Mouse (Mus musculus): ENCODE measurements around the gene Ccdc63. TPM values are rescaled to one million over a fixed set of nuclear protein-coding genes. Genes with fewer than 3 reads are reported as not detected.

Gene Ccdc63
- polyA plus RNA-seq, 1 experiment from 2014 or later: not detected

- 26% methylated on average over 26 of the region's 26 CpGs for WGBS
- H3K27me3 ChIP-seq (replicated peaks; ENCODE audit: low read depth, poor library complexity, severe bottlenecking): peaks cover 32% of the 10 kb centered on the region
- H3K4me3 ChIP-seq: peak overlapping the region; percentile 59
- no peak for DNase-seq (ENCODE audit: low spot score)
- H3K27ac ChIP-seq (replicated peaks): no peak overlapping the region
- H3K4me1 ChIP-seq: peaks cover 29% of the 10 kb centered on the region
- H3K9me3 ChIP-seq: no peaks in the 10 kb centered on the region
- no peaks in the 10 kb centered on the region for H3K36me3 ChIP-seq (replicated peaks)
Observed at GRCm38 (mm10) chr5:122132167-122133049, 8.2 kb downstream of the Ccdc63 start.

GRCm38 (mm10) chr5:122131076-122132051, 9.3 kb downstream of the Ccdc63 start:
- Histone ChIP-seq H3K36me3 (replicated peaks) (no peaks in the 10 kb centered on the region), H3K9me3 (no peaks in the 10 kb centered on the region), H3K4me3 (peak overlapping the region; percentile 59), H3K27me3 (replicated peaks; ENCODE audit: low read depth, poor library complexity, severe bottlenecking) (peaks cover 32% of the 10 kb centered on the region), H3K4me1 (peaks cover 29% of the 10 kb centered on the region), H3K27ac (replicated peaks) (no peak overlapping the region)
- WGBS: 10% methylated on average over 34 of the region's 34 CpGs
- peak; percentile 90 for DNase-seq (ENCODE audit: low spot score)

DNA sequence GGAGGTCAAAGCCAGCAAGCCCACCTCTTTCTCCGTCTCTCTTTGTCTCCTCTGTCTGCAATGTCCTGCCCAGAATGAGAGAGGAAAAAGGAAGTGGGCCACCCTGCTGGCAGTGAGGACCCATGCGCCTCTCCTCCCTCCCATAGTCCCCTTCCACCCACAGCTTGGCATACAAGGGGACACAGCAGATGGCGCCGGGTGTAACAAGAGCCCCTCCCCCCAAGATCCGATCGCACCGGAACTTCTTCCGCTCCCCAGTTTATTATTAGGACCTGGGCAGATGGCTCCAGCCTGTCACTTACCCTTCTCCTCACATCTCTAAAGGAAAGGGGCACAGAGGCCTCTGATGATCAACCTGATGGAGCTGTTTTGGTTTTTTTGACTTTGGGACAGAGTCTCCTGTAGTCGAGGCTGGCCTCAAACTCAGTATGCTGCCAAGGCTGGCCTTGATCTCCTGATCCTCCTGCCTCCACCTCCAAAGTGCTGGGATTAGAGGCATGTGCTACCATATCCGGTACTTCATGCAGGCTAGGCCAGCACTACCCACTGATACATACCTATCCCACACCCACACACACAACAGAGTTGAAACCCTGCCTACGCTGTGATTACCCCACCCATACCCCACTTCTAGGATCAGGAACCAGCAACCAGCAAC, 10.2 kb downstream of the Ccdc63 start:
- 81% methylated on average over 11 of the region's 11 CpGs for WGBS
- Histone ChIP-seq H3K4me1 (peaks cover 29% of the 10 kb centered on the region), H3K27me3 (replicated peaks; ENCODE audit: low read depth, poor library complexity, severe bottlenecking) (peaks cover 32% of the 10 kb centered on the region), H3K9me3 (no peaks in the 10 kb centered on the region), H3K36me3 (replicated peaks) (no peaks in the 10 kb centered on the region), H3K4me3 (no peak overlapping the region), H3K27ac (replicated peaks) (no peak overlapping the region)
- DNase-seq (ENCODE audit: low spot score): no peak

DNA sequence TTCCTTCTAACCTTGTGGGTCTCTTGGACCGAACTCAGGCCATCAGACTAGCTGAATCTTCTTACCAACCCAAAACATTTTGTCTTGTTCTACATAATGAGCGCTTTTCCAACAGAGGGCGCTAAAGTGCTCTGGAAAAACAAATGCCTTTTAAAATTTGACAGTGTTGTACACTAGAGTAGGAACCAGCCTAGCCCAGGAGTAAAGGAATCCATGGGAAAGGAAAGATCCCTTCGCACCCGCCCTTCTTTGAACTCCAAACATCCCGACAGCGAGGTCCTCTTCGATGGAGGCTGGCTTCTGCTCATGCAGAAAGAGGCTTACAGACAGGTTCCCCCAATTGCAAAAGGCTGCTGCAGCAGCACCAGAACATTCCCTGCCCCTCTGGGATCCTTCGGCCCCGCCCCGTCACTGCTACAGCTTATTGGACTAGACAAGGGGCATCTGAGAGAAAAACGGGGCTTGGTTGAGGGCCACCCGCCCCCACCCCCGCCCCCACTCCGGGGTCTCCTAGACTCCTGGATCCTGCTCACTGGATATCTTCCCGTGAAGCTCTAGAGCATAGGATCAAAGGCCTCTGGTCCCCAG, 11.5 kb downstream of the Ccdc63 start:
- peaks cover 32% of the 10 kb centered on the region for H3K27me3 ChIP-seq (replicated peaks; ENCODE audit: low read depth, poor library complexity, severe bottlenecking)
- H3K4me3 ChIP-seq: 0 out of 2 replicates have a peak overlapping the region, but pooled peaks have one; percentile 12
- H3K9me3 ChIP-seq: no peaks in the 10 kb centered on the region
- peak; percentile 60 for DNase-seq (ENCODE audit: low spot score)
- no peaks in the 10 kb centered on the region for H3K36me3 ChIP-seq (replicated peaks)
- H3K4me1 ChIP-seq: peaks cover 26% of the 10 kb centered on the region
- WGBS: 30% methylated on average over 16 of the region's 16 CpGs
- H3K27ac ChIP-seq (replicated peaks): no peak overlapping the region

GRCm38 (mm10) chr5:122125211-122125760, 15.3 kb downstream of the Ccdc63 start:
- H3K27me3 ChIP-seq (replicated peaks; ENCODE audit: low read depth, poor library complexity, severe bottlenecking): peaks cover 10% of the 10 kb centered on the region; the same call in 1 of the 2 replicates
- H3K4me1 ChIP-seq: peaks cover 7% of the 10 kb centered on the region
- H3K9me3 ChIP-seq: no peaks in the 10 kb centered on the region
- no peak overlapping the region for H3K27ac ChIP-seq (replicated peaks)
- 85% methylated on average over 8 of the region's 8 CpGs for WGBS
- H3K4me3 ChIP-seq: no peak overlapping the region
- no peak for DNase-seq (ENCODE audit: low spot score)
- no peaks in the 10 kb centered on the region for H3K36me3 ChIP-seq (replicated peaks)

GRCm38 (mm10) chr5:122116243-122116642, 24.4 kb downstream of the Ccdc63 start:
- 80% methylated on average over 6 of the region's 6 CpGs for WGBS
- H3K36me3 ChIP-seq (replicated peaks): no peaks in the 10 kb centered on the region

GRCm38 (mm10) chr5:122115266-122115763, 25.3 kb downstream of the Ccdc63 start:
- Histone ChIP-seq H3K4me1 (no peaks in the 10 kb centered on the region), H3K4me3 (no peak overlapping the region), H3K27me3 (replicated peaks; ENCODE audit: low read depth, poor library complexity, severe bottlenecking) (peaks cover 4% of the 10 kb centered on the region; the same call in 1 of the 2 replicates), H3K27ac (replicated peaks) (no peak overlapping the region), H3K9me3 (0 out of 2 replicates have a peak, but pooled peaks cover 3% of the 10 kb centered on the region), H3K36me3 (replicated peaks) (no peaks in the 10 kb centered on the region)
- WGBS: 96% methylated on average over 9 of the region's 9 CpGs
- DNase-seq (ENCODE audit: low spot score): no peak

More at GRCm38 (mm10) chr5:122116243-122116642, 24.4 kb downstream of the Ccdc63 start:
- Histone ChIP-seq H3K27ac (replicated peaks) (no peak overlapping the region), H3K4me1 (no peaks in the 10 kb centered on the region), H3K9me3 (0 out of 2 replicates have a peak, but pooled peaks cover 3% of the 10 kb centered on the region), H3K4me3 (no peak overlapping the region), H3K27me3 (replicated peaks; ENCODE audit: low read depth, poor library complexity, severe bottlenecking) (peaks cover 4% of the 10 kb centered on the region; the same call in 1 of the 2 replicates)
- DNase-seq (ENCODE audit: low spot score): no peak

DNA sequence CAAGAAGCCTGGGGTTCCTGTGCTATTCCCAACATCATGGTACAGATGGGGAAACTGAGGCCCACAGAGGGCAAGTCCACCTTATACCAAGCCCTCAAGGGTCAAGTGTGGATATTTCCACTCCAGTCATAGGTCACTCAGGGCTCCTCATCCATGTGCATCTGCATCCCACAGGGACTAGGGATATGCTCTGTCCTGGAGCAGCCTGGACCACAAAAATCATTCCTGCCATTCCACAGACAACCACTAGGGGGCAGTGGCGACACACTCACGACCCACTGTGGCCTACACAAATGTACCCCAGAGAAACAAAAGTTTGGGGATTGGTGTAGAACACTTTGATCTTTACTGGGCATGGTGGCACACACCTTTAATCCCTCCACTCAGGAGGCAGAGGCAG, 26.4 kb downstream of the Ccdc63 start:
- peak; percentile 67 for DNase-seq (ENCODE audit: low spot score)
- Histone ChIP-seq H3K4me1 (peaks cover 5% of the 10 kb centered on the region), H3K4me3 (no peak overlapping the region), H3K27me3 (replicated peaks; ENCODE audit: low read depth, poor library complexity, severe bottlenecking) (peaks cover 4% of the 10 kb centered on the region; the same call in 1 of the 2 replicates), H3K36me3 (replicated peaks) (no peaks in the 10 kb centered on the region), H3K27ac (replicated peaks) (no peak overlapping the region), H3K9me3 (0 out of 2 replicates have a peak, but pooled peaks cover 3% of the 10 kb centered on the region)
- WGBS: 0% methylated on average over 2 of the region's 2 CpGs

DNA sequence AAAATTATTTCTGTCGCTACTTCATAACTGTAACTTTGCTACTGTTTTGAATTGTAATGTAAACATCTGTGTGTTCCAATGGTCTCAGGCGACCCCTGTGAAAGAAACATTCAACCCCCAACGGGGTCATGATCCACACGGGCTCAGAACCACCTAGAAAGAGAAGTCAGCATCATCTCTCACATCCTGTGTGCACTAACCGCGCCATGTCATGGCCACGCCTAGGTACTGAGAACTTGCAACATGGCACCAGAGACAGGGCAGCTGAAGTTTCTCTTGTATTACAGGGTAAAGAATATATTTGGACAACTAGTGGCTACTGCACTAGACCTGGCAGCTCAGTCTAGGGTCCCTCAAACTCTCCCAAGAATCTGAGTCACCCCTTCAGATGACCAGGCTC, 27.2 kb downstream of the Ccdc63 start:
- H3K27me3 ChIP-seq (replicated peaks; ENCODE audit: low read depth, poor library complexity, severe bottlenecking): peaks cover 4% of the 10 kb centered on the region; the same call in 1 of the 2 replicates
- no peak for DNase-seq (ENCODE audit: low spot score)
- H3K27ac ChIP-seq (replicated peaks): no peak overlapping the region
- H3K4me3 ChIP-seq: no peak overlapping the region
- H3K4me1 ChIP-seq: peaks cover 9% of the 10 kb centered on the region
- 0 out of 2 replicates have a peak, but pooled peaks cover 3% of the 10 kb centered on the region for H3K9me3 ChIP-seq
- no peaks in the 10 kb centered on the region for H3K36me3 ChIP-seq (replicated peaks)
- 80% methylated on average over 7 of the region's 7 CpGs for WGBS

- peaks cover 4% of the 10 kb centered on the region; the same call in 1 of the 2 replicates for H3K27me3 ChIP-seq (replicated peaks; ENCODE audit: low read depth, poor library complexity, severe bottlenecking)
- H3K9me3 ChIP-seq: 0 out of 2 replicates have a peak, but pooled peaks cover 3% of the 10 kb centered on the region
- no peak overlapping the region for H3K27ac ChIP-seq (replicated peaks)
- peaks cover 9% of the 10 kb centered on the region for H3K4me1 ChIP-seq
- no peak for DNase-seq (ENCODE audit: low spot score)
- WGBS: 61% methylated on average over 4 of the region's 4 CpGs
- no peaks in the 10 kb centered on the region for H3K36me3 ChIP-seq (replicated peaks)
- no peak overlapping the region for H3K4me3 ChIP-seq
Observed at GRCm38 (mm10) chr5:122111933-122112248, 28.7 kb downstream of the Ccdc63 start.
